Mouse (Mus musculus): ENCODE measurements around the gene Apmap. TPM values are rescaled to one million over a fixed set of nuclear protein-coding genes. Genes with fewer than 3 reads are reported as not detected.

Gene Apmap
- total RNA-seq, 2 experiments from 2014 or later, result 62.2 to 67.1 TPM

Other genes with a start within 250 kb of the Apmap start
- 1 to 10 TPM; 1.8 to 3.7 TPM for gene 3300002I08Rik, start 245.8 kb downstream of the Apmap start, total RNA-seq (2021)
- 1 to 10 TPM; 6.5 to 7.5 TPM for gene Zfp442, start 157.1 kb downstream of the Apmap start, total RNA-seq (2021)
- gene Zfp345, start 123.5 kb downstream of the Apmap start, total RNA-seq (2021), result under 1 TPM; 0.20 to 0.26 TPM
- gene Cst7, start 38.2 kb downstream of the Apmap start, total RNA-seq (2021), result under 1 TPM; 0.27 to 0.49 TPM
- gene Acss1, start 59.9 kb upstream of the Apmap start, total RNA-seq (2021), result 100 to 1,000 TPM; 261 to 288 TPM
- gene Vsx1, start 80.8 kb upstream of the Apmap start, total RNA-seq (2021), result under 1 TPM in 1 of 2 experiments, not detected in 1; 0.10 TPM
- 10 to 100 TPM; 17.6 to 17.8 TPM for gene Entpd6, start 140.5 kb upstream of the Apmap start, total RNA-seq (2021)
- gene Pygb, start 178.2 kb upstream of the Apmap start, total RNA-seq (2021), result 100 to 1,000 TPM; 507 to 527 TPM